Mouse (Mus musculus) MN1 (cell line): ENCODE measurements around the gene Sec22b.

ENCODE experiments used
- DNase-seq: peaks from one replicate; pipeline ENCODE4 v3.0.0-alpha.2; 2016; ENCODE audit warnings: low spot score

The Sec22b gene

DNA sequence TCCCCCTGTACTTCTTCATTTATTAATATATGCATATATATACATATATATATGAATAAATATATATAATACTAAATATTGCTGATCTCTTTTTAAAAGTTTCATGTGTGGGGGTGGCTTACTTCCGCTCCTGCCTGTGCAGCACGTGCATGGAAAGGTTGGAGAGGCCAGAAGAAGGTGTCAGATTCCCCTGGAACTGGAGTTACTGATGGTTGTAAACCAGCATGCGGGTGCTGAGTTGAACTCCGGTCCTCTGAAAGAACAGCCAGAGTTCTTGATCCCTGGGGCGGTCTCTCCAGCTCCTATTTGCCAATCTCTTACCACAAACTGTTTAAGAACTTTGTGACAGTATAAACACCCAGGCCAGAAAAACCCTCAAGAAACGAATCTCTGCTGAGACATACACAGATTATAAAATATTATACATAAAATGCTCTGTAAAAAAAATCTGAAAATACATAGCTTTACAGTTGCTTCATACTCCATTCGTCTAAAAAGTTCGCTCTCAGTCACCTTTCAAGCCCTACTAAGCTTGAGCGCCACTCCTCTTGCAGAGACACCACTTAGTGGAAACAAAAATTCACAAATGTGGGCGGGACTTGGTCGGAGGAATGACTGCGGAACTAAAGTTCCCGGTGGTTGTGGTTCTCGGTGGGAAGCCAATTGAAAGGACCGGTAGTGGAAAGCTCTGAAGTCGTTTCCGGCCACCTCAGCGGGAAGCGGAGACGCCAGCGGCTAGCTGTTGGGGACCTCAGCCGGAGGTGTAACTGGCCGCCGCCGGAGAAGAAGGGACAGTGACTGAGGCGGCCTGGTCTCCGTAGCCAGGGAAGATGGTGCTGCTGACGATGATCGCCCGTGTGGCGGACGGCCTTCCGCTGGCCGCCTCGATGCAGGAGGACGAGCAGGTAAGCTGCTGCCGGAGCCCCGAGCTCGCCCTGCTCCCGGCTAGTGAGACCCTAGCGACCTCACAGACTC, at the start of gene Sec22b:
Sec22b (plus strand) TSS at position 675 of the 975 bp plus-strand sequence.
- peak; percentile 94 for DNase-seq

GRCm38 (mm10) chr3:97851803-97852202, 49.2 kb upstream of the Sec22b start:
- no peak for DNase-seq

DNA sequence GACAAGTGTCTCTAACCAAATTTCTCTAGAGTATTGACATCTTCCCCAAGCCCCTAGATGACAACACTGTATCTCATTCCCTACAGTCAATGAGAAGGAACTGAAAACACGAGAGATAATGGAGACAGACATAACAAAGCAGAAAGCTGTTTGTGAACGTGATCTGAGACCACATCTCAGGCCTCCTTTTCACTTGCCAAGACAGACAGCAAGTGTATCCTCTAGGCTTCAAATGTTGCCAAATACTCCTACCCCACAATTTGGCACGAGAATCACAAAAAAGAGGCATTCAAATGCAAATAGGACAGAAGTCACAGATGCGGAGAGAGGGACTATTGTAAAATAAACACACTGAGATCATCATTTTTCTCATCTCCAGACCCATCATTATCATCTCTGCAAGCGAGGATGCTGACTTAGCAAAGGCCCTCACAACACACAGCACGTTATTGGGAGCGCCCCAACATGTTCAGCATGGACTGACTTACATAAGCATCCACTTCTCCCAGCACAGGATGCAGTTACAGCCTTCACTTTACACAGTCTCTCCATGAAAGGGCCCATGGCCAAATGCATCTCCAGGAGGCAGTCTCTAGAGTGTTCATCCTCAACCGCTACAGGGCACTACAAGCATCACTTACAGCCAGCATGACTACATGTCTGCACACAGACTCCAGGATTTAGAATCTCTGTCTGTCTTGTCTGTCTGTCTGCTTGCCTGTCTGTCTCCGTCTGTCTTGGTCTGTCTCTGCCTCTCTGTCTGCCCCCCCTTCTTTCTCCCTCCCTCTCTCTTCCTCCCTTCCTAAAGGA, 46.2 kb upstream of the Sec22b start:
- DNase-seq: no peak

DNA sequence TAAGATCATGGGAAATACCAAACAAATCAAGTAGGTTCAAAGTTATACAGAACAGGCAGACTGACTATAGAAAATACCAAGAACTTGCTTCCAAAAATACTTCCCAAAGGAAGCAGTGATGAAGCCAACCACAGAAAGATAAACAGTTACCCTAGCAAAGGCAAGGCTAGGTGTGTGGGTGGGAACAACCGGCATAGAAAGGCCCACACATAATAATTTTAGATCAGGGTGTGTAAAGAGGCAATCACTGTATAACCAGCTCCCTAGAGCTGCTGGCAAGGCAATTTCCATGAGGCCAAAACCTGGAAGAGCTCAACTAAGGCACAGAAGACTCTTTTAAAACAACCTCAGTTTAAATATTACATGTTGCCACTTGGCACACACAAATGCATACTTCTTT, 41.6 kb upstream of the Sec22b start:
- DNase-seq: no peak

DNA sequence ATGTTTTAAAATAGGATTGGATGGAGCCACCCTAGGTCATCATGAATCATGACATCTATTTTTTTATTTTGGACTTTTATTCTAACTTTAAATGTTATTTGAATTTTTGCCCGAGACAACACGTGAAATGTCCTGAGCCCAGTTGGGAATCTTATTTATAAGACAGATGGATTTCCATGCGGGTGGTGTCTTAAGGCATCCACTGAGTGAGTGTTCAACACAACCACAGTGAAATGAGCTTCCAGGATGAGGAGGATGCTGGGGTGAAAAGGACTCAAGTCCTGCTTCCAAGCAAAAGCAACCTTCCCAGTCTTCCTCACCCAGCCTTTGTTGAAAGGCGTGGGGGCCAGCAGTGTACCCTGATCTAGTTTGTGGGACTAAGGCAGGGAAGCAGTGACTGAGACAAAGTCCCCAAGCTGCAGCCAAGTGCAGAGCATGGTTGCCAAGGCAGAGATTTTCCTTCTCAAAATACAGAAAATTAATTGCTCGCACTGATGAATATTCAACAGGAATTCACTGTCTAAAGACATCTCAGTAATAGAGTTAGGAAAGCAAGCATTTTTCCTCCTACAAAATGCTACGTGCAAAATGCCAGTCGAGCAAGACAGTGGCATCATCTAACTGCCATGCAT, 40.1 kb upstream of the Sec22b start:
- no peak for DNase-seq

GRCm38 (mm10) chr3:97866696-97867095, 34.3 kb upstream of the Sec22b start:
- no peak for DNase-seq

DNA sequence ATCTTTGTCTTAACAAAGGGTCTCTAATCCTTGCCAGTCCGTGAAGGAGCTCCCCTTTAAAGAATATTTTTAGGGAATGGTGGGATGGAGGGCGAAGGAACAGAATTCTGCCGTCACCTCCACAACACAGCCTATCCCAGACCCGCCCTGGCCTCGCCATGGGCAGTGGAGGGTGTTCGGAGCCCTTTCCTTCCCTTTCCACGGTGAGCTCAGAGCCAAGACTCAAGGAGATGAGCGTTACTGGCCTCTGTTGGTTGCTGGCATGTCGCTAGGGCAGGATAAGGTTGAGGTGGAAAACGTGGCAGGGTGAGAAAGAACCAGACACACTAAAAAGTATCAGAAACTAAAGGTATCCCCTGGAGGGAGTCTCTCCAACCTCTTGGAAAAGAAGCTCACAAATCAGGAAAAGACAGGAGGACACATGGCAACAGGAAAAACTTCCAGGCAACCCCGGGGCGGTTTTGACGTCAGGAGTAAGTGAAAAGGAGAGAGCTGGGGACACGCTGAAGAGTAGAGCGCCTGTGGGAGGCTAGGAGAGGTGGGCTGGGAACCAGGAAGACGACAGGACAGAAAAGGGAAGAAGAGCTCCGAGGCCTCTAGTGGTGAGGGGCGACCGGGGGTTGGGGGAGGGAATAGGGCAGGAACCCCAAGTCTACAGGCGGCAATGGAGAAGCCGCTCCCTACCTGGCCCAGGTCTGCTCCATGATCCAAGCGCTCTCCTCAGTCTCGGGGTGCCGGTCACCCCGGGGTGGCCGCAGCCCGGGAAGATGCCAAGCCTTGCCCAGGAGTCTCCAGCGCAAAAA, 33.6 kb upstream of the Sec22b start:
- no peak for DNase-seq

DNA sequence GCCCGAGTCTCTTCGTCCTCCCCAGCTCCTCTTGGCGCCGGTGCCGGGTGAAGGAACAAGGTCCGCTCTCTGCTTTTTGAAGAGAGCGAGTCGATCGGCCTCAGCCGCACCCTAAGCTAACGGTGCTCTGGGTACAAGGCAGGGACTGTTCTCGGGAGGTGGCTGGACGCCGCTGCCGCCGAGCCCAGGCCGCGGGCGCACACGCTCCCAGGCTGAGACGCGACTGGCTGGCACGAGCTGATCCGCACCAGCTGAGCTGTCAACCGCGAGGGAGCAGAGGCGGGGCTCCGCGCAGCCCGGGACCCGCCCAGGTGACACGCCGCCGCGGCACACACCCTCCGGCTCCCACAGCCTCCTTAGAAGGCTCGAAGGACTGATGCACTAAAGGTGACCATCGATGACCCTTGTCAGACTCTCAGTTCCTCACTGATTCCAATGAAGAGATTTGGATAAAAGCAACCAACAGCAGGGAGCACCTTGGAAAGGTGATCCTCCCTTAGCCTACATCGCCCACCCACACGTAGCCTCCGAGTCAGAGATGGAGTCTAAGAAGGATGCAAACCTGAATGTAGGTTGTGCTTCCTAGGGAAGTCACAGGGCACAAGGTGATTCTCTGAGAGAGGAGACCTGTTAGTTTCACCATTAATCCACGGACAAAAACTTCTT, 32.8 kb upstream of the Sec22b start:
- no peak for DNase-seq

DNA sequence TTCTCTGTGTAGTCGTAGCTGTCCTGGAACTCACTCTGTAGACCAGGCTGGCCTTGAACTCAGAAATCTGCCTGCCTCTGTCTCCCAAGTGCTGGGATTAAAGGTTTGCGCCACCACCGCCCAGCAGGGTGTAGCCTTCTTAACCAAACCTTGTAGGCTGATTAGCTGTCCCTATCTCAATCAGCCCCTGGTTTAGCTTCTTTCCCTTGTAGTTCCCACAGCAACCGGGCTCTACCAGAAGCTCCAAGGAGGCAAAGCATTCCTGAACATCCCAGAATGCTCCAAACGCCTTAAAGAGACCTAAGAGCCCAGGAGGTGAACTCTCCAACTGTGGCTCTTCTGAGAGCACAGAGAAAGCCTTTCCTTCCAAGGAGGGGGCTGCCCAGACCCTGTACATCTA, 32.3 kb upstream of the Sec22b start:
- no peak for DNase-seq

DNA sequence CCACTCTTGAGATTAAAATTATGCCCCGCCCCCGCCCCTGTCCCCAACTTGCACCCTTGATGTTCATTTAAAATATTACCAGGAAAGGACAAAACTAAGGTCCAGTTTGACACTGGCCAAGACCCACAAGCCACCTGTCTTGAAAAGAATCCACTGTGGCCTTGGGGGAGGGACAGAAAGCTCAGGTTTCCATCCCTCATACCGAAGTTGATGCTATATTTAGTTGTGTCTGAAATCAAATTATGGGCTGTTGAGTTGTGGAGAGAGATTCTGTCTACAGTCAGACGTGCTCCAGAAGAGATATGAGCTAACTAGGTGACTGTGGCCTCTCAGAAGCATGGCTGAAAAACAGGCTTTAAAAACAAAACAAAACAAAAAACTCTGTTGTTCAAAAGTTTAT, 31.3 kb upstream of the Sec22b start:
- no peak for DNase-seq

DNA sequence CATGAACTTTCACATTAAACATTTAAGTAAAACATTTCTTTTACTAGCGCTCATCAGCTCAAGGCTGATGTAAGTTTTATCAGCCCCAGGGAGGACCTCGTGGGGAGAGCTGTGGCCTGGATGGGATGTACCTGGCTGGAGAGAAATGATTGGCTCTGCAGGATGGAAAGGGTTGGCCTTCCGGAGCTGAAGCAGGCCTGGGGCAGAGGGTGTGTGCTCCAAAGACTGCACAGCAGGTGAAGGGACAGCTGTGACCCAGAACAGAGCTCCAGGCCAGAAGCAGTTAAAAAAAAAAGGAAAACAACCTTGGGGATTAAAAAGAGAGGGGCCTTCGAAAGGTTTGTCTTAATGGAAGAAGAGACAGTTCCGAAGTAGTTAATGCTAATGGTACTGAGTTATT, 26.2 kb upstream of the Sec22b start:
- DNase-seq: no peak

DNA sequence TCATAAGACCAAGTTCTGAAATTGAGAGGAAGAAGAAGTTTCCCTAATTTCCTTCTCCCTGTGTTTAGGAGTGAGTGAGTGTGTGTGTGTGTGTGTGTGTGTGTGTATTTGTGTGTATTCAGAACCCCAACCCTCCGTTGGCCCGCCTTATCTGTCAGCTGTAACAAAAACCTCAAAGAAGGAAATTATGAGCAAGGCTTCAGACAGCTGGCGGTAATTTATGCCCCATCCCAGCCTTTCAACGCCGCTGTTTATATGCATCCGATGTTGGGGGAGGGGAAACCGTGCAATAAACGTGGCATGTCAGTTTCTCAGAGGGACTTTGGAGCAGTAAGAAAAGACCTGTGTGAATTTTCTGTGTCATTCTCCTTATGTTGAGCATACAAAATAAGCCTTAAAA, 24.7 kb upstream of the Sec22b start:
- no peak for DNase-seq

DNA sequence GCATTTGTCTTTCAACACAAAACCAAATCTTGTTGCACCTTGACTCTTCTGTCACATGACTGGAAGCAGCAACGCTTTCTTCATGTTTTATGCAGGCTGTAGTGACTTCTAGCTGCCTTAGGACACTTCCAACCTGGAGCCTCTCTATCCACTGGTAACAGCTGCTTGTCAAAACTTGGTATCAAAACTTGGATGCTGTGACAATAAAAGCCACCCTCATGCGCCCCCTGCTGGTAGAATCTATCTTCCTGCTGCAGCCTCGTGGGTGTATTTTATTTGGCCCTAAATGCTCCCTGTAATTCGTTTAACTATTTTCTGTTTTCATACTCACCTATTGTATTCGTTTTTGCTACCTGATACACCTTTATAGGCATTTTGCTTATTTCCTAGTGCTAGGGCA, 21.8 kb upstream of the Sec22b start:
- DNase-seq: peak; percentile 38

GRCm38 (mm10) chr3:97881576-97881975, 19.4 kb upstream of the Sec22b start:
- no peak for DNase-seq

DNA sequence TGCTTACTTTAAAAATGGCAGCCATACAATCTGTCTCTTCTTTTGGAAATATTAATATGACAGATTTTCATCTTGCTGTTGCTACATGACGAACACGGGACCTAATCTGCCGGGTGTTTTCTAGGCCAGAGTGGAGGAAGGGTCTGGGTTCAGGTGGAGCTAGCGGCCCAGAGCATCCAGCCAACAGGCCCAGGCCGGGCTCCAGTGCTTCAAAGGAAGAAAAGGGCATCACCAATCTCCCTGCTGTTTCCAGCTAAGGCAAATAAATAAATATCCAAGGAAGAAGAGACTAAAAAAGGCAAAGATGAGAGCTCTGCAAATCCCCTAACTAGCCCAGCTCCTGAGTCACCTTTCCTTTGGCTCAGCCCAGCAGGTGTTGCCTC, 13.2 kb upstream of the Sec22b start:
- DNase-seq: no peak

DNA sequence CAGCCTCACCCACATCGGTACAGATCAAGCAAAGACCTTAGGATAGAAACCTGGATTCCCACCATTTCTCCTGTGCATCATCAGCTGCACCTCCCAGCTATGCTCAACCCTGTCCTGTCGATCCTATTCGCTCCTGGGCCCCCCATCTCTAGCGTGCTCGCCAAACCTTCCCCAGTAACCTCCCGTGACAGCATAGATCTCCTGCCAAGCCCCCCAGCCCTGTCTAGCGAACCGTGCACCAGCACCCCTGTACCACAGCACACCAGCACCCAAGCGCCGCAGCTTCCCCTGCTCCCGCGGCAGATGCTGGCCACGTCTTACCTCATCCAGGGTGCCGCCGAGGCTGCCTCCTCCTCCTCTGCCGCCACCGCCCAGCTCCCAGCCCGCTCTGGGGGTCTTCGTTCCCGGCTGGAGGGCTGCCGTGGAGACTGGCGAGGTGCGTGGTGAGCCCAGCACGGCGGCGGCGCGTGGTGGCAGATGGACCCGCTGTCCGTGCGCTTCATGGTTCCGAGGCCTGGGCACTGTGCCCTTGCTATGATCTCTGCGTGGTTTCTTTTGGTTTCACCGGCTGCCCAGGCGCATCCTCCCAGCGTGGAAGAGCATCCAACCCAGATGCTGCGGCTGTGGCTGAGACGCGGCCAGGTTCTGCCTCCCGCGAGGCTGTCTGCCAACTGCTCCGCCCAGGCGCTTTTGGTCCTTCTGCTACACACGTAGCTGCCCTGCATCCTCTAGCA, 12.7 kb upstream of the Sec22b start, which contains the start of gene Pde4dip:
Pde4dip (minus strand) TSS at position 540 of the 734 bp plus-strand sequence.
- peak; percentile 79 for DNase-seq

- DNase-seq: peak; percentile 26
Observed at GRCm38 (mm10) chr3:97890205-97890604, 10.8 kb upstream of the Sec22b start.

- no peak for DNase-seq
Observed at GRCm38 (mm10) chr3:97894695-97895094, 6.3 kb upstream of the Sec22b start.

GRCm38 (mm10) chr3:97898381-97898780, 2.6 kb upstream of the Sec22b start:
- DNase-seq: no peak

DNA sequence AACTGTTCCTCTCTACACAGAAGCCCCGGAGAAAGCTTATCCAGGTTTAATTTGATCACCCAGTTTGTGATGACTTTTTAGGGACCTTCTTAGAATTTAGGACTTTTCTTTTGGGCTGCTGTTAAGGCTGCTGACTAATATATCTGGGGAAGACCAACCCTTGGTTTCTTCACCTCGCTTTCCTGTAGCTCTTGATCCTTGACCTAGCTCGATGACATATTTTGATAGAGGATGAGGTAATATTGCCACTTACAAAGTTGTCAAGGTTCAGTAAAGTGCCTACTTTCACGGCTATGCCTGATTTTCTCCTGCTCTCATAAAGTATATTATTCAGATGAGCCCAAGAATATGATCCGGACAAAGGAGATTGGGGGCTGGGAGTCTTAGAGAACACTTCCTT, 596 bp downstream of the Sec22b start:
- no peak for DNase-seq
